Mouse (Mus musculus): ENCODE measurements around the gene Macrod2. TPM values are rescaled to one million over a fixed set of nuclear protein-coding genes. Genes with fewer than 3 reads are reported as not detected.

Macrod2 gene
- polyA plus RNA-seq, 1 experiment from 2014 or later: 31.9 TPM

DNA sequence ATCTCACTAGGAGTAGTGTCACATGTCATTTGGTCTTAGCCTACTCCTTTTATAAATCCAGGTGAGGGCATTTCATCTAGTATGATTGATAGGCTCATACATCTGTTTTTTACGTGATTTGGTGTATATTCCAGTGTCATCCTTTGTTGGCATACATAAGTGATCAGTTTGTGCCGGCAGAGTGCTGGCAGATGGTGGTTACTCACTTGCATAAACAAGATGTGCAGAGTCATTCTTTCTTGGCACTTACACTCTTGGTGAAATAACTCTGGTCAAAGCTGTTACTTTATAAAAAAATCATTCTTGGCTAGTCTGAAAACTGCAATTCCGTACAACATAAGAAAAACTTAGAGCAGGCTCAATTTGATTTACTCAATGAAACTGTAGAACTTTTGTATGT is 102.6 kb downstream of the Macrod2 start:
- Histone ChIP-seq H3K9me3 (ENCODE audit: control insufficient read depth, low read length) (no peaks in the 10 kb centered on the region), H3K36me3 (ENCODE audit: control insufficient read depth, insufficient read depth, low read length) (no peaks in the 10 kb centered on the region), H3K27ac (replicated peaks) (no peak overlapping the region), H3K4me2 (replicated peaks; ENCODE audit: low read depth) (no peak overlapping the region), H3K4me3 (ENCODE audit: low read depth, low read length) (no peak overlapping the region), H3K27me3 (ENCODE audit: control insufficient read depth, insufficient read depth, low read length) (no peaks in the 10 kb centered on the region), H3K4me1 (replicated peaks; ENCODE audit: control insufficient read depth, insufficient read depth) (no peaks in the 10 kb centered on the region), H3K9ac (ENCODE audit: low read length) (no peak overlapping the region)
- DNase-seq (ENCODE audit: low spot score): no peak
- ATAC-seq (ENCODE audit: low FRiP score, low TSS enrichment): no peak
- TF ChIP-seq CTCF (IDR thresholded peaks at IDR 0.05; ENCODE audit: low read depth): no peak
- no peak for TF ChIP-seq EP300 (optimal IDR thresholded peaks at IDR 0.05)
- 43% methylated on average over 3 of the region's 3 CpGs for WGBS

- H3K9me3 ChIP-seq (ENCODE audit: control insufficient read depth, low read length): no peaks in the 10 kb centered on the region
- H3K27ac ChIP-seq (replicated peaks): no peak overlapping the region
- no peak overlapping the region for H3K4me3 ChIP-seq (ENCODE audit: low read depth, low read length)
- DNase-seq (ENCODE audit: low spot score): peak; percentile 73
- no peak overlapping the region for H3K4me2 ChIP-seq (replicated peaks; ENCODE audit: low read depth)
- no peaks in the 10 kb centered on the region for H3K36me3 ChIP-seq (ENCODE audit: control insufficient read depth, insufficient read depth, low read length)
- peak; percentile 65 for ATAC-seq (ENCODE audit: low FRiP score, low TSS enrichment)
- no peak overlapping the region for H3K9ac ChIP-seq (ENCODE audit: low read length)
- peak; percentile 83 for TF ChIP-seq CTCF (IDR thresholded peaks at IDR 0.05; ENCODE audit: low read depth)
- TF ChIP-seq EP300 (optimal IDR thresholded peaks at IDR 0.05): no peak
- no peaks in the 10 kb centered on the region for H3K4me1 ChIP-seq (replicated peaks; ENCODE audit: control insufficient read depth, insufficient read depth)
- H3K27me3 ChIP-seq (ENCODE audit: control insufficient read depth, insufficient read depth, low read length): no peaks in the 10 kb centered on the region
- WGBS: 20% methylated on average over 5 of the region's 5 CpGs
These were observed 105.8 kb downstream of the Macrod2 start for GRCm38 (mm10) chr2:140500951-140501350.

DNA sequence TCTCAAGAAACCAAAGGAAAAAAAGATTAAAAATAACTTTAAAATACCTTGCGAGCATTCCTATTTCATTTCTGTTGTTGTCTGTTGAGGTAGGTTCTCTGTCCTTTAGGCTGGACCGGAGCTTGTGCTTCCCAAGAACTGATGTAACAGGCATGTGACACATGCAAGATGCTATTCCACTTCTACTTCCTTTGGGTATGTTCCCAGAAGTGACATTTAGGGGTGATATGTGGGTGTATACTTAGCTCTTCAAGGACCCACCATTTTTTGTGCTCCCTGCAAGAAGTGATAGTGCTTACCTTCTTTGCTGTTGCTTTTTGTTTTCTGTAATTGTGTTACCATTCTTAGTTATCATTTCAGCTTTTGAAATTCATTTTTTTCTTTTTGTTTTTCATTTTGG is 126.4 kb downstream of the Macrod2 start:
- no peak for DNase-seq (ENCODE audit: low spot score)
- no peak overlapping the region for H3K4me3 ChIP-seq (ENCODE audit: low read depth, low read length)
- H3K9ac ChIP-seq (ENCODE audit: low read length): no peak overlapping the region
- H3K27ac ChIP-seq (replicated peaks): no peak overlapping the region
- no peak for ATAC-seq (ENCODE audit: low FRiP score, low TSS enrichment)
- H3K4me2 ChIP-seq (replicated peaks; ENCODE audit: low read depth): no peak overlapping the region
- no peaks in the 10 kb centered on the region for H3K27me3 ChIP-seq (ENCODE audit: control insufficient read depth, insufficient read depth, low read length)
- no peaks in the 10 kb centered on the region for H3K9me3 ChIP-seq (ENCODE audit: control insufficient read depth, low read length)
- H3K4me1 ChIP-seq (replicated peaks; ENCODE audit: control insufficient read depth, insufficient read depth): no peaks in the 10 kb centered on the region
- H3K36me3 ChIP-seq (ENCODE audit: control insufficient read depth, insufficient read depth, low read length): no peaks in the 10 kb centered on the region
- TF ChIP-seq CTCF (IDR thresholded peaks at IDR 0.05; ENCODE audit: low read depth) (no peak), EP300 (optimal IDR thresholded peaks at IDR 0.05) (no peak)
- 88% methylated on average over 2 of the region's 2 CpGs for WGBS

GRCm38 (mm10) chr2:140530214-140530613 is 135.1 kb downstream of the Macrod2 start:
- ATAC-seq (ENCODE audit: low FRiP score, low TSS enrichment): no peak
- 63% methylated on average over 2 of the region's 2 CpGs for WGBS

GRCm38 (mm10) chr2:140532024-140532423 is 136.9 kb downstream of the Macrod2 start:
- Histone ChIP-seq H3K27ac (replicated peaks) (no peak overlapping the region), H3K9ac (ENCODE audit: low read length) (no peak overlapping the region), H3K4me3 (ENCODE audit: low read depth, low read length) (no peak overlapping the region), H3K36me3 (ENCODE audit: control insufficient read depth, insufficient read depth, low read length) (no peaks in the 10 kb centered on the region), H3K4me1 (replicated peaks; ENCODE audit: control insufficient read depth, insufficient read depth) (no peaks in the 10 kb centered on the region), H3K27me3 (ENCODE audit: control insufficient read depth, insufficient read depth, low read length) (no peaks in the 10 kb centered on the region), H3K9me3 (ENCODE audit: control insufficient read depth, low read length) (no peaks in the 10 kb centered on the region), H3K4me2 (replicated peaks; ENCODE audit: low read depth) (no peak overlapping the region)
- peak; percentile 29 for DNase-seq (ENCODE audit: low spot score)
- 39% methylated on average over 3 of the region's 3 CpGs for WGBS
- peak; percentile 91 for ATAC-seq (ENCODE audit: low FRiP score, low TSS enrichment)
- TF ChIP-seq EP300 (optimal IDR thresholded peaks at IDR 0.05) (no peak), CTCF (IDR thresholded peaks at IDR 0.05; ENCODE audit: low read depth) (no peak)

More at GRCm38 (mm10) chr2:140530214-140530613, 135.1 kb downstream of the Macrod2 start:
- no peak for DNase-seq (ENCODE audit: low spot score)
- no peaks in the 10 kb centered on the region for H3K27me3 ChIP-seq (ENCODE audit: control insufficient read depth, insufficient read depth, low read length)
- no peak overlapping the region for H3K4me2 ChIP-seq (replicated peaks; ENCODE audit: low read depth)
- no peak overlapping the region for H3K9ac ChIP-seq (ENCODE audit: low read length)
- TF ChIP-seq CTCF (IDR thresholded peaks at IDR 0.05; ENCODE audit: low read depth) (peak; percentile 28; the same call in 1 of the 2 replicates), EP300 (optimal IDR thresholded peaks at IDR 0.05) (no peak)
- no peak overlapping the region for H3K4me3 ChIP-seq (ENCODE audit: low read depth, low read length)
- H3K4me1 ChIP-seq (replicated peaks; ENCODE audit: control insufficient read depth, insufficient read depth): no peaks in the 10 kb centered on the region
- no peaks in the 10 kb centered on the region for H3K9me3 ChIP-seq (ENCODE audit: control insufficient read depth, low read length)
- H3K27ac ChIP-seq (replicated peaks): no peak overlapping the region
- H3K36me3 ChIP-seq (ENCODE audit: control insufficient read depth, insufficient read depth, low read length): no peaks in the 10 kb centered on the region

GRCm38 (mm10) chr2:140532859-140533519 is 137.9 kb downstream of the Macrod2 start:
- Histone ChIP-seq H3K4me2 (replicated peaks; ENCODE audit: low read depth) (no peak overlapping the region), H3K36me3 (ENCODE audit: control insufficient read depth, insufficient read depth, low read length) (no peaks in the 10 kb centered on the region), H3K9me3 (ENCODE audit: control insufficient read depth, low read length) (no peaks in the 10 kb centered on the region), H3K27ac (replicated peaks) (no peak overlapping the region), H3K4me1 (replicated peaks; ENCODE audit: control insufficient read depth, insufficient read depth) (no peaks in the 10 kb centered on the region), H3K9ac (ENCODE audit: low read length) (no peak overlapping the region), H3K4me3 (ENCODE audit: low read depth, low read length) (no peak overlapping the region), H3K27me3 (ENCODE audit: control insufficient read depth, insufficient read depth, low read length) (no peaks in the 10 kb centered on the region)
- no peak for DNase-seq (ENCODE audit: low spot score)
- no peak for ATAC-seq (ENCODE audit: low FRiP score, low TSS enrichment)
- 71% methylated on average over 9 of the region's 9 CpGs for WGBS
- TF ChIP-seq CTCF (IDR thresholded peaks at IDR 0.05; ENCODE audit: low read depth): no peak
- no peak for TF ChIP-seq EP300 (optimal IDR thresholded peaks at IDR 0.05)

Measured in stomach, postnatal 0 days (tissue).